Mouse (Mus musculus): ENCODE measurements at regions not wholly inside any gene's neighbourhood (a gene's known extent, or its start where the extent isn't known, plus 50 kb on each side); places are given as distances from the start of the nearest gene placed in this dataset.

DNA sequence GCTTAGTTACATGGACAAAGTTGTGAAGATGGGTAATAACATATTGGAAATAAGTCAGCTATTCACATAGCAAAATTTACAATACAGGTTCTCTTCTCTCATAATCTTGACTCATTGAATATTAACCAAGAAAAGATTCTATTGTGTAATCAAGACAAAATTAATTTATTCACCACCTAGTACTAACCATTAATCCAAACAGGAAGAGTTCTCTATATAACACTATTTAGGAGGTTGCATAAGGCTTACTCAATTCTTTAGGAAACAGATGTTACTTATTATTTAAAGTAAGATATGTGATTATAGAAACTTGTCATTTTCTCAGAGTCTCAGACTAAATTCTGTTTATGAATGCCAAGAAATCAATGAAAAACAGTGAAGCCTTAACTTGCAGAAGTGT, 600.4 kb upstream of the Tusc1 start:
- no peak for DNase-seq

DNA sequence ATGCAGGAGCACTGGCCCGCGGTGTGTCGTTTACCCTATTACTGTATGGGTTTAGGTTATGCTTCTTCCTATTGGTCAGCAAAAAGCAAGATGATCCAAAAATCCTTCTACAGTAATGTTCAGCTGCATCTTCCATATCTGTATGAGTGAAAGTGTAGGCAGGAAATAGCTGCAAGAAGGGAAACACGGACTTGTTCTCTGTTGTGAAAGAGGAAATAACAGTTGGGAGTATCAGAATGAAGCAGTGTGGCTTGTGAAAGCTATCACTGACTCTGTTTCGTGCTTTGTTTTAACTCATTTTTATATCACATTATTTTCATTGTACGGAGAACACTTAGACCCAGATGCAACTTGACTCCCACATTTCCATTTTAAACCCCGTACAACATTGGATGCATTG, 591.8 kb upstream of the Tusc1 start:
- DNase-seq = no peak

DNA sequence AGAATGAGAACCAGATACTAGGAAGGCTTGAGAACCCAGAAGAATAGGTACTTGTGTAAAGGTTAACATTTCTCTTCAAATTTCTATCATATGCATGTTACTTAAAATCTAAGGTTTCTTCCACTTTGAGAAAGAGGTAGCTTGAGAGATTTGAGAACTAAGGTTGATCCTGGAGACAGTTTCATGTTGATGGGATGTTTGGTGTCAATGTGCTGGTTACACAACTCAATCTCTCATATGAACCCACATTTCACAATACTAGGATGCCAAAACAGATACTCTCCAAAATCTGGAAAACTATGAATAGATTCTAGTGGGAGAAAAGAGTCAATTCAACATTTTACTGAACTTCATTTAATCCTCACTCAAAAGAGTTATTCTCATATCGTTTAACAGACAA, 589.1 kb upstream of the Tusc1 start:
- DNase-seq = no peak

DNA sequence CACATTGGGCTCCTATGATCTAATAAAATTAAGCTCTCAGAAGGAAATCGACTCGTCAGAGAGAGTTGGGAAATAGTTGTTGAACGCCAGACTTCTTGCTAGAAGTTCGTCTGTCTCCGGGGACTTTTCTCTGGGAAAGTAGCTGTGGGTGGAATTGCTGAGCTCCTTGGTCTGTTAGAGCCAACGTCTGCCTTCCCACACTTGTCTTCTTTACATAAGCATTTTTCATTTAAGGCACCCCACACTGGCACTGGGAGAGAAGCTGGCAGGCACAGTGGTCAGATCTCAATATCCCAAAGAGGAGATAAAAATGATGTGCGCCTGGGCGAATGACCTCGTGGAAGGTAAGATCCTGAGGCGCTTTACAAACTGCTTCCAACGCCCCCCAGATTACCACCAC, 551.3 kb upstream of the Tusc1 start:
- no peak for DNase-seq

DNA sequence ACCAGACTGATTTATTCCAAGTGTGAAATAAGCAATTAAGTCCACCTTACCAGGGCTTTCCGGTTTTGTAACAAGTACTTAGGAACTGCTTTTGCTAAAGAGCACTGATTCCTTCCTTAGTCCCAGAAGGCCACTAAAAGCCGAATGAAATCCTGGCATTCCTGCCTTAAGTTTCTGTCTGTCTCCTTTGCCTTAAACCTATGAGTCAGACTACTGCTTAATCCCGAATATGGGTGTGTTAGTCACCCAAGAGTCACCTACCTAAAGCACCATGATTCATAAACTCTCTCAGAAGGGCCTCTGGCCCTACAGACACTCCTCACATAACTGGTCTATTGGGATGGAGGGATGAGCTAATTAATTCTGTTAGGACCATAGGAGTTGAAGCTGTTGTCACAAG, 546.0 kb upstream of the Tusc1 start:
- no peak for DNase-seq

DNA sequence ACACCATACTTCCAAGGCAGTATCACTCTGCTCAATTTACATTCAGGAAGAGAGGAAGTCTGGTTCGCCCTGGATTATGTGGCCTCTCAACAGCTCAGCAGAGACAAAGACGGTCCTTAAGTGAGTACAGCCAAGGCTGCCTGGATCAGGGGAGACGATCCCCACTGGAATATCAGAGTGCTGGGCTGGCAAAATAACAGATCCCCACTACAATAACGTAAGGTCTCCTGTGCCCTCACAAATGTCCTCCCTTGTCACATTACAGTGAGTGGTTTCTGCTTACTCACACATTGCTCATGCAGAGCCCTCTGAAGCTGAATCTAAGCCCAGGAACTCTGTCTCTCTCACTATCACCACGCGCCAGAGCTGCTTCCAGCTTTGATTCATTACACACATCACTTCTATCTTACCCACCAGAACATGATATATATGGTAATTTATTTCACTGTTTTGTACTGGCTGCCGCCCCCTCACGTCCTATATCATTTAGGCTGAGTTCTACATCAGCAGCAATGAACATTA, 544.1 kb upstream of the Tusc1 start:
- DNase-seq = no peak

DNA sequence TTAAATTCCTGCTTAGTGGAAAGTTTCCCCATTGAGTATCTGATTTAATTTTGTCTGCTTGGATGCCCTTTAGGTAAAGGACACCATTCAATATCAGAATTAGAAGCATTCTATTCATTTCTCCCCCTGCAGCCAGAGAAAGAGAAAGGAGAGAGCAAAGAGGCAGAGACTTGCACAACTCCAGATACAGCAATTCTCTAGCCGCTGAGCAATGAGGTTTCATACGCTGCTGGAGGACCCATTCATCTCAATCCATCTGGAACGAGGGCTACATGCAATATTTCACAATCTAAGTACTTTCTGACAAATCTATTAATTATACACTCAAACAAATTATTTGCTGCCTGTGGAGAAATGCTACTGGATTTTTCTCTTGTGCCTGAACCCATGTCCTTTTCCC, 538.0 kb upstream of the Tusc1 start:
- DNase-seq = no peak

DNA sequence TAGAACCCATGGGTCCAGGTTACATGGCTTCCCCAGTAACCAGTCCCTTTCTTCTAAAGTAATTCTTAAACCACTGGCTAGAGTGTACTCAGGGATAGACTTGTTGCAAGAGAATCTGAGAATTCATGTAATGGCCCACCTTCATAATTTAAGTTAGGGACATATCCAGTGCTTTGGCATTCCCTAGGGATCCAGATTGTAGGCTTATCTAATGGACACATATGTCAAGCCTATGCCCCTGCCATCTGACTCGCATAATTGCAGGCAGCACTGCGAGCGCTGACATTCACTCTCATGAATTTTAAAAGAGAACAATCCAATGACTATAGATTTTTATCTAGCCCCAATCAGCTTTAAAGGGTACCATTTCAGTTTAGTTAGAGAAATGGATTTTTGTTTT, 518.1 kb upstream of the Tusc1 start:
- no peak for DNase-seq

DNA sequence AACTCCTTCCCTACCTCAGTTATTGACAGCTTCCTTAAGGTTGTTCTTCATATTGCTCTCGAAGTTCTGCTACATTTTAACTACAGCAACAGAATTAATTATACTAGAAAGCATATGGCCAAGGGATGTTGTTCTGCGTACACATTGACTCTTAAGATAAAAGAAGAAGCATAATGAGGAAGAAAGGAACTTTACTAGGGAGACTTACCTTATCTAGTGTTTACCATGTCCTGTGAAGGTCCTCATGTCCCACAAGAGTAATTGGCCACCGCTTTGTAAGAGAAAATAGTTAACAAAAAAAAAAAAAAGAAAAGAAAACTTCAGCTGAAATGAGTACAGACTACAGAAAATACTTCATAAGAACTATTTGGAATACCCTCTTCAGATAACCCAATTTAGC, 513.9 kb upstream of the Tusc1 start:
- DNase-seq = no peak

DNA sequence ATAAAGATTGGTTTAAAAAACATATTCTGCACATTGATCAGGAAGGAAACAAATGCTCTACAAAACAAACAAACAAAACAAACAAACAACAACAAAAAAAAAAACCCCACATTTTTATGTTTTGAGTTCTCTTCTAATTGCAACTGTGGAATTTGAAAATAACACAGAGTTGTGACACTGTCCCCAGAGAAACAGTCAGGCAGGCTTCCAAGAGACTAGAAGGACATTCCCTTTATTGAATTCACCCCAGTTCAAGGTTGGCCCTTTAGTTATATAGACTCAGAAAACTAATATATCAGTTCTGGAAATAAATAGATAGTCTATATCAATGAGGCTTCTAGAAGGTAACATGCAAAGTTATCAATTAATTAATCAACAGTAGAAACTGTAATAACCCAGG, 495.4 kb upstream of the Tusc1 start:
- DNase-seq = no peak

DNA sequence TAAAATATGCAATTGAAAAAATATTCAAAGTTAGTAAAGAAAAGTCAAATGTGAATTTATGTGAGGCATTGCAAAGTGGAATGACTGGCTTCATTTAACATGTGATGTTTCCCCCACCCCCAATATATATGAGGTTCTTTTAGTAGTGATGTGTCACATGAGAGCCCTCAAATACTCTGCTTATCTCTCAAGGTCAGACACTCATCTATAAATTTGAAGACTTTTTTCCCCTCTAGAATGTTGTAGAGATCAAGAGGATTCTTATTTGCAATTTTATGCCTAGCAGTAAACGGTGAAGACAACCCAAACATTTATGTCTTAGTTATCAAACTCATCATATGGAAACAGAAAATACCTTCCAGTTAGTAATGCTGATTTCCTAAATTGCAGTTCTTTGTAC, 457.8 kb upstream of the Tusc1 start:
- DNase-seq = no peak

DNA sequence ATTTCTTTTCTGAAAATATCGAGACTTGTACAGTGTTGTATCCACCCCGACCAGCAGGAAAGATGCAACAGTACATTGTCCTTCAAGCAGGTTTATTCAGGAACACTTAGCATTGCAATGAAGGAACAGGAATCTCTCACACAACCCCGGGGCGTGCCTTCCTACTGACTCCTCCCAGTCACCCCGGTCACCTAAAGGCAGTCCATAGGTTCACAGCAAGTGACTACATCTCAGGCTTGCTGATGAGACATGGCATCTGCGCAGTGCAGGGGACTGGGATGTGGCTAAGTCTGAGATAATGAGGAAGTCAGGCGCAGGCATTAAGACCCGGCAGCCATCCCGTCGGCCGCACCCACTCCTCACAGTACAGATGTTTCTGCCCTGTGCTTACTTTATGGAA, 454.8 kb upstream of the Tusc1 start:
- no peak for DNase-seq

DNA sequence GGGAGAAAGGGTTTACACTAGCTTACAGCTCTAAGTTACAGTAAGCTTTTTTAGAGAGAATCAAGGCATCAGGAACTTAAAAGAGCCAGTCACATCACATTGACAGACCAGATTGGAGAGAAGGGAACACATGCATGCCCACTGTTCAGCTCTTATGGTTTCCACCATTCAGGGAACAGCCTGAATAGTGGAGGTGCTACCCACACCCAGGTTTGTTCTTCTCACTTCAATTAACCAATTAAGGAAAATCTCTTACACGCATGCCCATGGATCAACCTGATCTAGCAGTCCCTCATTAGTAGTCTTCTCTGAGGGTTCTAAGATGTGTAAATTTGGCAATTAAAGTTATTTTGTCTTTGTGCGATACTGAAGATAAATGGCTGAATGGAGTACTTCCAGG, 419.2 kb upstream of the Tusc1 start:
- no peak for DNase-seq

DNA sequence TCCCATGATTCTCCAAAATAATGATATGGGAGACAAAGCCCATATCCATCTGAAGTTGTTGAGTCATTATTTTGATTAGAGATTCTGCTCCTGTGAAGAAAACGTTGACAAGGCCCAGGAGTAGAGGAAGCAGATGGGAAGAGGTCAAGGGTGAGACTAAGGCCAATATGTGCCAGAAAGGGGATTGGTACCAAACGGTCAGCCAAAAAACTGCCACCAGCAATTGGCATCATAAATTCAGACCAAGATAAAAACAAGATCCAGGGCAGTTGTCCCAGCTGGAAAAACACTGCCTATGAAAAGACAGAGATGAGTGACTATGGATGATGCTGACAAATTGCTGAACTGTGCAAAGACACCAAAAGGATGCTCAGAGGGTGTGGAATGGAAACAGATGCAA, 411.0 kb upstream of the Tusc1 start:
- DNase-seq = peak in 1 of 2 experiments; percentile 1

DNA sequence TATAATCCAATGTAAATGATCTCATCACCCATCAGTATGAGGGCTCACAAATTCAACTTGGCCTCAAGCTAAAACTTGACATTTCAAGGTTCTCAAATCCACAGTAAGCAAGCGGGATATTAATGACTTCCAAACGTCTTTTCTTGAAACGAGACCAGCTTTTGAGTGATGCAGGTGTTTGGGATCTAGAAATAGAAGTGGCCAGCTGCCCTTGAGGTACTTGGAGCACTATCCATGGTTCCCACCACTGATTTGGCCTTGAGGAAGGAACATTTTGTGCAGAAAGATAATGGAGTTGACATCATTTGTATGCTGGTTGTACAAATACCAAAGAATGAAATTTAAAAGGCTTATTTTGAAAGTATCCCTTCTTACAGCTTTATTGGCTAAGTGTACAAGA, 378.4 kb upstream of the Tusc1 start:
- no peak for DNase-seq

DNA sequence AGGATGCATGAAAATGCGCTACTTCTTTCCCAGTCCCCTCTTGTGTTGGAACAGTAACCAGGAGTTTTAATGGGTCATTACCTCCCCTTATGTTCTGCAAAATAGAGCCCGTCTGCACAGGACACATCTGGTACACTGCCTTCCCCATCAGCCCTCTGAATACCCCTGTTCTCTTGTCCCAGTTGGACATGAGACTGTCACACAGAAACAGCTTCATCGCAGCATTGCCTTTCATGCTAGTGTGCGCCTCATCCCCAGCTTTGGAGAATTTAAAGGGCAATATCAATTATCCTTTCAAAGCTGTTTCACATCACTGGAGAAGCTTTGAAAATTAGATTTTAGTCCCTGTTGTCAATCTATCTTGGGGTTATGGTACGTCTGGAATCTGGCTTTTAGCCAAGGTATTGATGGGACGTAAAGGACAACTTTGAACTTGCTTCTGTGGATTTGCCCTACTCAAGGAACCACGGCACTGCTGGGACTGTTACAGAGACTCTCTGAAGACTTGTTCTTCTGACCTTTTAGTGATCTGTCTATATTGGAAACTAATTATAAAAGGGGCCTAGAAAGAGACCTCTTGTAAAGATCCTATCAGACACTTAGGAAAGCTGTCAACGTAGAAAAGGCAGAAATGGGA, 341.2 kb upstream of the Tusc1 start:
- DNase-seq = no peak

DNA sequence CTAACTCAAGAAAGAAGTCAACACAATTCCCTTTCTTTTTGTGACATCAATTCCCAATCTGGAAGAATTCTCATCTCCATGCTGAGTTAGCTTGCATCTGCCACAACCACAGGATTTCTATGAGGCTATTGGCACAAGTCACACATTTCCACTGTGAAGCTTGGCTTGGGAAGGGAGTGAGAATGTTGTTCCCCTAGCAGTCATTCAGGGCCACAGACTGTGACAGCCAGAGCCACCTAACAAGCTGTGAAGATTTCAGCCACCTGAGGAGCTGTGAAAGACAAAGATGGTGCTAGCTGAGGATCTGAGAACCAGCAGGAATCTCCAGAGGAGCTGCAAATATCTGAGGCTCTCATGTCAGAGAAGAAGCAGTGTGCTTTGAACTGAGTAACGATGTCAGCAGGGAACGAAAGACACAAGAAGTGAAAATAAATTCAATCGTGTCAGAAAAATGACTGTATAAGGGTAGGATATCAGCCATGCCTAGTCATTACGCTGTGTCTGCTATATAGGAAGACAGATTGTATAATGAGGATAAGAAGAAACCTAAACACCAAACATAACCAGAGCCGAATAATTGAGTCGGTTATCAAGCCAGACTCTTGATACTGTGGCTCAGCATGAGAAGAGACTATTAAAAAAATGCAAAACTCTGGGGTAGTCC, 340.6 kb upstream of the Tusc1 start:
- DNase-seq = no peak

DNA sequence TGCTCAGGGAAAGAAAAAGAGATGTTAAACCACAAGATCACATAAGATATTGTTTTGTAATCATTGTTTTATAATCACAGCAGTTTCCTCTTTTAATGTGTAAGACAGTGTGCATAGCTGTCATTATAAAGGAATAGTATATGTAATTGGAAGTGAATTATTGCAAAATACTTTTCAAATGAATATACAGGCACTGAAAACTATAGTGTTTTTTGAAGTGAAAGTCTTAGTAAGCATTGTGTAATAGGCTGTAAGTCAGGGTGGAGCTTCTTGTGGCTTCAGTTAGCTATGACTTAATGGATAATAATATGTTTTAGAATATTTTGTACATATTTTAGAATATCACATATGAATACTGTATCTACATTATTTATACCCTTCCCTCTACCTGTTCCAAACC, 333.7 kb upstream of the Tusc1 start:
- DNase-seq = no peak

DNA sequence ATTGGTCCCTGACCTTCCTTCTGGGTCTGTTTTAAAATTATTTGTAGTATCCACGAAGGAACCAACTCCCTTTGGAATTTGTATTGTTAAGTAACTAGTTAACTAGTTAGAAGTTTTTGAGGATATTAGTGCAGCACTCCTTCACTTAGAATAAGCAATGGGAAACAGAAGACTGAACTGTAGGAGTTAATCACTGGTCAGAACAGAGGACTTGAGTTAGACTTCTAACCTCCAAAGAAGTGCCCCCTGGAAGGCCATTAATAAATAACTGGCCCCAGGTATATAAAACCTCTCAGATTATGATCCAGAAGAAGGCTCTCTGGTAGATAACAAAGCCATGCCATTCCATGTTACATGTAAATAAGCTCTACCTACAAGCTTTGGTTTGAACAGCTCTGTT, 329.0 kb upstream of the Tusc1 start:
- DNase-seq = peak; percentile 33 to 37

DNA sequence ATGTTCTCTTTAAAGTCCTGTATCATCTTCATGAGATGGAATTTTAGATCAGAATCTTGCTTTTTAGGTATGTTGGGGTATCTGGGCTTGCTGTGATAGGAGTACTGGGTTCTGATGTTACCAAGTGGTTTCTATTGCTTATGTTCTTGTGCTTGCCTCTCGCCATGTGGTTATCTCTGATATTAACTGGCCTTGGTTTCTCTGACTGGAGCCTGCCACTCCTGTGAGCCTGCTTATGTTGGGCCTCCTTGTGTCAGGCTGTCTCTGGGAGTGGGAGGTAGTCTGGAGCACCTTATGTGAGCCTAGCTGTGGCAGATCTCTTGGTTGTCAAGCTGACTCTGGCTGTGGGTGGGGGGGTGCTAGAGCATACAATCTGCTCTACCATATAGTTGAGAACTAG, 302.9 kb upstream of the Tusc1 start:
- DNase-seq = no peak

DNA sequence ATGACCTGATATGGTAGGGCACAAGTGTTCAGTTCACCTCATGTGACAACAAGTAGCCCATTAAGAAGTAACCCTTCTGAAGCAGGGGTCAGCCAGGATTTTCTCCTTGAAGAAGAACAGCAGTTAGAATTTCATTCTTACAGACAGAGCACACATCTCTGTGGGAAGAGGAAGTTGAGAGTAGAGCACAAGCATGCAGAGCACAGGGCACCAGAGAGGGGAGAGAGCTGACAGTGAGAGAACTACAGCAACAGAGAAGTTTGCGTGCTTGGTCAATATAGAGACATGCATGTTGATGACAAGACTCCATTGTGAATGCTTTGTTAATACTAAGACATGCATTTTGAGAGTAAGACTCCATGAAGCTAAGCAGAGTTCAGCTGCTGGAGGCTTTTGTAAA, 263.2 kb upstream of the Tusc1 start:
- no peak for DNase-seq

DNA sequence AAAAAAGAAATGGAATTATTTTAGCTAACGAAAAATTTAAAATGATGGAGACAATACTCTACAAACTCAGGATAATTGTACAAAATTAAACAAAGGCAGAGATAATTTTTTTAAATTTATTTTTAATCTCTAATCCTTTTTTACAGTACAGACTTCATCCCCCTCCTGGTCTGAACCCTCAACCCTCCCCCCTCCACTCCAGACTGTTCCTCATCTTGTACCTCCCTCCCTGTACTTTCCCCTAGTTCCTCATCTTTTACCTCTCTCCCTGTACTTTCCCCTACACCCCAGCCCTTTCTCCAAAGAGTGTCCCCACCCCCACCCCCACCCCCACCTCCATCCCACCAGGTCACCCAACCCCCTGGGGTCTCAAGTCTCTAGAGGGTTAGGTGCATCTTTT, 249.0 kb upstream of the Tusc1 start:
- no peak for DNase-seq

DNA sequence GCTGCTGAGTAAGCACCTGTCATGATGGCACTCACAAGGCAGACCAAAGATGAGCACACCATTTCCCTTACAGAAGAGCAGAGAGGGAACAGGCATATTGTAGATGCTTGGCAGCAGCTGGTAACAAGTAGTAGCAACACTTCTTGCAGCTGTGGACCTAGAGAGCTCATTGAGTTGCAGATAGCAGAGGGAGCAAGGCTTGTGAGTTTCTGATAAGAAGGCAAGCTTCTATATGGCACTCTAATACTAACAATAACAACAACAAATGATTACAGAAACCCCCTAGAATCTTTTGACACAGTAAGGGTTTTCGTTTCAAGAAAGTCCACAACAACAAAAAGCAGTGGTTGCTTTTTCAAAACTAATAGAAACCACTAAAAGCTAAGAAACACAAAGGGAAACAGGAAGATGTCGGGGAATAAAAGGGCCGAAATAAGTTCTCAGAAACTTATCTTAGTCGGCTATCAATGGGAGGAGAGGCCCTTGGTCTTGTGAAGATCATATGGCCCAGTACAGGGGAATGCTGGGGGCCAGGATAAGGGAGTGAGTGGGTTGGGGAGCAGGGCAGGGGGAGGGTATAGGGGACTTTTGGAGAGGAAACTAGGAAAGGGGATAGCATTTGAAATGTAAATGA, 248.5 kb upstream of the Tusc1 start:
- DNase-seq = no peak

DNA sequence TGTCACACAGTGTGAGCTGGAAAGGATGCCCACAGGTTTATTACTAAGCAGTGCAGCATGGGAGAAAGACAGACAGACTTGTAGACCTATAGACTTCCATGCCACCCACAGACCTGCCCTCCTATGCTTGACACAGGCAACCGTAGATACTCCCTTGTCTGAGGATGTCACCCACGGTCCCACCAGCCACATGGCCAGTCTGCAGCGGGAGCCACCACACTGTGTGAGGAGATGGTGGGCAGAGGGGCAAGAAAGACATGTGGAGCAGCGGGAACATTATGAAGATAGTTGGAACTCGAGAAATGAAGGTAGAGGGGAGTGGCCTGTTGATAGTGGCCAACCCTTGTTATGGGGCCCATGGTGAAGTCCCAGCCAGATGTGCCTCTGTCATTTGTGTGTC, 244.0 kb upstream of the Tusc1 start:
- DNase-seq = no peak
